Mouse (Mus musculus): ENCODE measurements around the gene Ipo7. TPM values are rescaled to one million over a fixed set of nuclear protein-coding genes. Genes with fewer than 3 reads are reported as not detected.

Gene Ipo7
- polyA plus RNA-seq, 1 experiment, result 28.3 TPM

- Histone ChIP-seq H3K79me2 (ENCODE audit: control insufficient read depth, insufficient read depth) (no peaks in the 10 kb centered on the region), H3K27me3 (ENCODE audit: control insufficient read depth, insufficient read depth, insufficient read length) (no peaks in the 10 kb centered on the region), H3K36me3 (ENCODE audit: control insufficient read depth, insufficient read depth) (no peaks in the 10 kb centered on the region), H3K4me3 (no peak overlapping the region), H3K4me2 (ENCODE audit: low read depth) (no peak overlapping the region), H3ac (ENCODE audit: control insufficient read depth, insufficient read length) (no peak overlapping the region)
- no peak for TF ChIP-seq POLR2AphosphoS2 (IDR thresholded peaks at IDR 0.05; ENCODE audit: insufficient read length, low read depth)
- no peak for TF ChIP-seq SRF (IDR thresholded peaks at IDR 0.05; ENCODE audit: control insufficient read depth, insufficient read length, low read depth)
Measured at GRCm38 (mm10) chr7:110101266-110101665, 83.2 kb downstream of the Ipo7 start.

DNA sequence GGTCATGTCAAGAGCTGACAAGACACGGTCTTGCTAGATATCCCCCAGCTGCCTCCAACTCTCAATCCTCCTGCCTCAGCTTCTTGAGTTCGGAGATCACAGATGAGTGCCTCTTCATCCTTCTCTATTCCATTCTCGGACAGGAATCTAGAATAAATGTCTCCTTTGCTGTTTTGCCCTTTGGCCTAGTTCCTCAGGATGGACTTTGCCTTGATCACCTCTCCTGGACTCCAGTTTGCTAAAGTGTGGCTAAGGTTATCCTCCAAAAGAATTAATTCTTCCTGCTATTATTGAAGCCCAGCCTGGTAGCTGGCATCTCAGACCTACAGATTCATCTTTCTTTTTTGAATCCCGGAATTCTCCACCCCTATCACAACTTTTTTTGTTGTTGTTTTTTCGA lies 87.0 kb downstream of the Ipo7 start:
- Histone ChIP-seq H3K4me3 (no peak overlapping the region), H3ac (ENCODE audit: control insufficient read depth, insufficient read length) (no peak overlapping the region), H3K36me3 (ENCODE audit: control insufficient read depth, insufficient read depth) (no peaks in the 10 kb centered on the region), H3K4me2 (ENCODE audit: low read depth) (no peak overlapping the region), H3K79me2 (ENCODE audit: control insufficient read depth, insufficient read depth) (no peaks in the 10 kb centered on the region), H3K27me3 (ENCODE audit: control insufficient read depth, insufficient read depth, insufficient read length) (no peaks in the 10 kb centered on the region)
- TF ChIP-seq MYOD1 (IDR thresholded peaks at IDR 0.05; ENCODE audit: control insufficient read depth in 1 of 3, insufficient read length in 2 of 3, low read depth in 2 of 3) (no peak), E2F4 (IDR thresholded peaks at IDR 0.05; ENCODE audit: insufficient read depth) (no peak), SRF (IDR thresholded peaks at IDR 0.05; ENCODE audit: control insufficient read depth, insufficient read length, low read depth) (no peak), CEBPB (IDR thresholded peaks at IDR 0.05; ENCODE audit: insufficient read depth, poor library complexity, severe bottlenecking) (no peak), TCF12 (IDR thresholded peaks at IDR 0.05; ENCODE audit: insufficient read depth, poor library complexity, severe bottlenecking) (no peak), POLR2AphosphoS2 (IDR thresholded peaks at IDR 0.05; ENCODE audit: insufficient read length, low read depth) (no peak), POLR2A (IDR thresholded peaks at IDR 0.05; ENCODE audit: insufficient read length, low read depth) (no peak), REST (IDR thresholded peaks at IDR 0.05; ENCODE audit: insufficient read depth, insufficient read length) (no peak), TCF3 (IDR thresholded peaks at IDR 0.05; ENCODE audit: insufficient read length, low read depth) (no peak), MAX (IDR thresholded peaks at IDR 0.05; ENCODE audit: low read depth) (no peak)

Other genes with a start within 250 kb of the Ipo7 start
- 0.01 TPM for gene Nrip3, start 236.2 kb upstream of the Ipo7 start, polyA plus RNA-seq (2012; fragmentation: generic; extraction: Trizol)
- gene Scube2, start 152.6 kb upstream of the Ipo7 start, polyA plus RNA-seq (2012; fragmentation: generic; extraction: Trizol), result not detected
- gene Dennd5a, start 57.8 kb upstream of the Ipo7 start, polyA plus RNA-seq (2012; fragmentation: generic; extraction: Trizol), result 54.0 TPM
- 32.2 TPM for gene Tmem41b, start 31.3 kb upstream of the Ipo7 start, polyA plus RNA-seq (2012; fragmentation: generic; extraction: Trizol)
- 6.4 TPM for gene Zfp143, start 42.9 kb downstream of the Ipo7 start, polyA plus RNA-seq (2012; fragmentation: generic; extraction: Trizol)
- 4.6 TPM for gene Wee1, start 103.8 kb downstream of the Ipo7 start, polyA plus RNA-seq (2012; fragmentation: generic; extraction: Trizol)
- gene Swap70, start 203.4 kb downstream of the Ipo7 start, polyA plus RNA-seq (2012; fragmentation: generic; extraction: Trizol), result 11.4 TPM

Measured in myocyte (in vitro differentiated cells).